Mouse (Mus musculus) midbrain, embryonic 10.5 days (tissue): ENCODE measurements around the gene Mast4. TPM values are rescaled to one million over a fixed set of nuclear protein-coding genes. Genes with fewer than 3 reads are reported as not detected.
A peak's percentile ranks its signal among the peaks of the same experiment; 100 is the strongest.

Experiments used
- DNase-seq: peaks from one replicate; pipeline ENCODE4 v3.0.0-alpha.2; 2017; ENCODE audit warnings: low spot score
- H3K27ac ChIP-seq: fragments of 300-500 bp; sonication (generic); replicated peaks from 2 replicates; pipeline ENCODE4 v1.5.1; 2016; ENCODE audit warnings: mild to moderate bottlenecking
- H3K27me3 ChIP-seq: fragments of 300-500 bp; sonication (generic); 2 replicates; pipeline ENCODE4 v1.6.1; 2016; ENCODE audit warnings: low read depth, mild to moderate bottlenecking; ENCODE audit not compliant: poor library complexity, severe bottlenecking
- H3K36me3 ChIP-seq: fragments of 300-500 bp; sonication (generic); 2 replicates; pipeline ENCODE4 v1.6.1; 2016; ENCODE audit warnings: mild to moderate bottlenecking, moderate library complexity
- H3K4me1 ChIP-seq: fragments of 300-500 bp; sonication (generic); 2 replicates; pipeline ENCODE4 v1.6.1; 2016
- H3K4me3 ChIP-seq: fragments of 300-500 bp; sonication (generic); 2 replicates; pipeline ENCODE4 v1.5.1; 2016; ENCODE audit warnings: mild to moderate bottlenecking, moderate library complexity
- H3K9me3 ChIP-seq: fragments of 300-500 bp; sonication (generic); replicated peaks from 2 replicates; pipeline ENCODE4 v1.6.1; 2016; ENCODE audit warnings: mild to moderate bottlenecking
- WGBS: fragments of 180-500 bp; shearing (Covaris S2); methylation state at CpG from one replicate; pipeline ENCODE4 v1.1.7; 2016; 5-methylcytosine and 5-hydroxymethylcytosine counted together
- polyA plus RNA-seq: library from polyadenylated mRNA; unstranded; fragments of >200 nt; fragmentation: Nextera tagmentation; extraction: Ambion mirVana; gene quantifications from 2 replicates; pipeline ENCODE4 v1.2.1, GENCODE M21; 2016

Gene Mast4
- polyA plus RNA-seq, 1 experiment from 2014 or later, result 19.0 TPM

- peaks cover 19% of the 10 kb centered on the region for H3K4me1 ChIP-seq
- no peak overlapping the region for H3K4me3 ChIP-seq
- 96% methylated on average over 6 of the region's 6 CpGs for WGBS
- H3K9me3 ChIP-seq, result no peaks in the 10 kb centered on the region
- no peaks in the 10 kb centered on the region for H3K27me3 ChIP-seq
- no peaks in the 10 kb centered on the region for H3K36me3 ChIP-seq
- no peak overlapping the region for H3K27ac ChIP-seq
- no peak for DNase-seq
These were observed 519.1 kb downstream of the Mast4 start for GRCm38 (mm10) chr13:102815158-102815557.

GRCm38 (mm10) chr13:102811129-102811832 is 523.0 kb downstream of the Mast4 start:
- H3K9me3 ChIP-seq, result no peaks in the 10 kb centered on the region
- peak overlapping the region; percentile 81 for H3K27ac ChIP-seq
- no peaks in the 10 kb centered on the region for H3K36me3 ChIP-seq
- H3K27me3 ChIP-seq, result no peaks in the 10 kb centered on the region
- H3K4me1 ChIP-seq, result peaks cover 22% of the 10 kb centered on the region
- 21% methylated on average over 15 of the region's 15 CpGs for WGBS
- peak overlapping the region; percentile 42 for H3K4me3 ChIP-seq
- peak; percentile 72 for DNase-seq

GRCm38 (mm10) chr13:102806652-102807051 is 527.6 kb downstream of the Mast4 start:
- no peak for DNase-seq
- H3K27ac ChIP-seq, result no peak overlapping the region
- H3K4me3 ChIP-seq, result no peak overlapping the region
- peaks cover 20% of the 10 kb centered on the region for H3K4me1 ChIP-seq
- H3K9me3 ChIP-seq, result no peaks in the 10 kb centered on the region
- H3K27me3 ChIP-seq, result no peaks in the 10 kb centered on the region
- no peaks in the 10 kb centered on the region for H3K36me3 ChIP-seq
- 91% methylated on average over 3 of the region's 3 CpGs for WGBS

- no peaks in the 10 kb centered on the region for H3K27me3 ChIP-seq
- 86% methylated on average over 6 of the region's 6 CpGs for WGBS
- no peak overlapping the region for H3K4me3 ChIP-seq
- no peak for DNase-seq
- peaks cover 6% of the 10 kb centered on the region for H3K4me1 ChIP-seq
- no peaks in the 10 kb centered on the region for H3K9me3 ChIP-seq
- H3K36me3 ChIP-seq, result no peaks in the 10 kb centered on the region
- H3K27ac ChIP-seq, result no peak overlapping the region
These were observed 529.1 kb downstream of the Mast4 start for GRCm38 (mm10) chr13:102805190-102805589.

- 0 out of 2 replicates have a peak, but pooled peaks cover 3% of the 10 kb centered on the region for H3K4me1 ChIP-seq
- H3K4me3 ChIP-seq, result no peak overlapping the region
- no peak overlapping the region for H3K27ac ChIP-seq
- H3K9me3 ChIP-seq, result no peaks in the 10 kb centered on the region
- WGBS, result 84% methylated on average over 9 of the region's 9 CpGs
- H3K27me3 ChIP-seq, result no peaks in the 10 kb centered on the region
- DNase-seq, result no peak
- no peaks in the 10 kb centered on the region for H3K36me3 ChIP-seq
These were observed 531.1 kb downstream of the Mast4 start for GRCm38 (mm10) chr13:102803206-102803605.

- Histone ChIP-seq H3K4me1 (peaks cover 8% of the 10 kb centered on the region; the same call in 1 of the 2 replicates), H3K4me3 (no peak overlapping the region), H3K9me3 (no peaks in the 10 kb centered on the region), H3K27me3 (no peaks in the 10 kb centered on the region), H3K27ac (no peak overlapping the region), H3K36me3 (peaks cover 60% of the 10 kb centered on the region)
- DNase-seq, result no peak
- 92% methylated on average over 3 of the region's 3 CpGs for WGBS
These were observed 542.1 kb downstream of the Mast4 start for GRCm38 (mm10) chr13:102792157-102792556.

GRCm38 (mm10) chr13:102790601-102791155 is 543.6 kb downstream of the Mast4 start:
- Histone ChIP-seq H3K27me3 (no peaks in the 10 kb centered on the region), H3K4me1 (peaks cover 8% of the 10 kb centered on the region; the same call in 1 of the 2 replicates), H3K27ac (no peak overlapping the region), H3K36me3 (peaks cover 55% of the 10 kb centered on the region), H3K4me3 (no peak overlapping the region), H3K9me3 (no peaks in the 10 kb centered on the region)
- WGBS, result 73% methylated on average over 6 of the region's 6 CpGs
- DNase-seq, result peak; percentile 15

- peaks cover 60% of the 10 kb centered on the region for H3K36me3 ChIP-seq
- H3K4me1 ChIP-seq, result peaks cover 8% of the 10 kb centered on the region; the same call in 1 of the 2 replicates
- 94% methylated on average over 10 of the region's 10 CpGs for WGBS
- H3K27me3 ChIP-seq, result no peaks in the 10 kb centered on the region
- H3K9me3 ChIP-seq, result no peaks in the 10 kb centered on the region
- H3K27ac ChIP-seq, result no peak overlapping the region
- DNase-seq, result no peak
- H3K4me3 ChIP-seq, result no peak overlapping the region
These were observed 547.5 kb downstream of the Mast4 start for GRCm38 (mm10) chr13:102786666-102787230.

GRCm38 (mm10) chr13:102783531-102784310 is 550.6 kb downstream of the Mast4 start:
- 90% methylated on average over 7 of the region's 7 CpGs for WGBS
- no peaks in the 10 kb centered on the region for H3K27me3 ChIP-seq
- no peaks in the 10 kb centered on the region for H3K9me3 ChIP-seq
- H3K27ac ChIP-seq, result no peak overlapping the region
- H3K36me3 ChIP-seq, result peaks cover 81% of the 10 kb centered on the region
- no peak for DNase-seq
- no peak overlapping the region for H3K4me3 ChIP-seq
- H3K4me1 ChIP-seq, result no peaks in the 10 kb centered on the region

- Histone ChIP-seq H3K27me3 (no peaks in the 10 kb centered on the region), H3K9me3 (no peaks in the 10 kb centered on the region), H3K4me3 (no peak overlapping the region), H3K36me3 (peaks cover 67% of the 10 kb centered on the region), H3K27ac (no peak overlapping the region), H3K4me1 (no peaks in the 10 kb centered on the region)
- DNase-seq, result no peak
- 93% methylated on average over 3 of the region's 3 CpGs for WGBS
These were observed 555.0 kb downstream of the Mast4 start for GRCm38 (mm10) chr13:102779275-102779674.

- DNase-seq, result no peak
- H3K9me3 ChIP-seq, result no peaks in the 10 kb centered on the region
- no peak overlapping the region for H3K27ac ChIP-seq
- H3K4me1 ChIP-seq, result no peaks in the 10 kb centered on the region
- no peak overlapping the region for H3K4me3 ChIP-seq
- WGBS, result 93% methylated on average over 3 of the region's 3 CpGs
- H3K27me3 ChIP-seq, result no peaks in the 10 kb centered on the region
- H3K36me3 ChIP-seq, result peaks cover 68% of the 10 kb centered on the region
These were observed 555.4 kb downstream of the Mast4 start for GRCm38 (mm10) chr13:102778859-102779258.

- H3K27ac ChIP-seq, result no peak overlapping the region
- H3K4me3 ChIP-seq, result no peak overlapping the region
- 85% methylated on average over 6 of the region's 6 CpGs for WGBS
- H3K36me3 ChIP-seq, result peaks cover 62% of the 10 kb centered on the region
- H3K27me3 ChIP-seq, result no peaks in the 10 kb centered on the region
- DNase-seq, result no peak
- H3K4me1 ChIP-seq, result no peaks in the 10 kb centered on the region
- H3K9me3 ChIP-seq, result no peaks in the 10 kb centered on the region
These were observed 558.8 kb downstream of the Mast4 start for GRCm38 (mm10) chr13:102775506-102775905.
